Mouse (Mus musculus) midbrain, embryonic 16.5 days (tissue): ENCODE measurements around the gene Ubd. TPM values are rescaled to one million over a fixed set of nuclear protein-coding genes. Genes with fewer than 3 reads are reported as not detected.
A peak's percentile ranks its signal among the peaks of the same experiment; 100 is the strongest.
"Not testable (repeated sequence)": the region's sequence is repeated elsewhere in the genome, so short reads cannot be mapped to it uniquely, and the experiment has no call there.

Source experiments
- ATAC-seq: fragments of 200-750 bp; cut with Nextera tagmentation; 2 replicates; pipeline ENCODE4 v1.8.0; 2017; ENCODE audit warnings: moderate TSS enrichment
- H3K27ac ChIP-seq: fragments of 300-500 bp; sonication (generic); 2 replicates; pipeline ENCODE4 v1.5.1; 2014; ENCODE audit warnings: mild to moderate bottlenecking, low read length, mixed read lengths
- H3K27me3 ChIP-seq: fragments of 300-500 bp; sonication (generic); 2 replicates; pipeline ENCODE4 v1.6.1; 2014; ENCODE audit warnings: low read depth, low read length, mixed read lengths; ENCODE audit not compliant: control insufficient read depth, insufficient read depth
- H3K36me3 ChIP-seq: fragments of 300-500 bp; sonication (generic); 2 replicates; pipeline ENCODE4 v1.6.1; 2014; ENCODE audit warnings: mild to moderate bottlenecking, low read length, moderate library complexity, mixed read lengths; ENCODE audit not compliant: control insufficient read depth, insufficient read depth
- H3K4me1 ChIP-seq: fragments of 300-500 bp; sonication (generic); 2 replicates; pipeline ENCODE4 v1.6.1; 2014; ENCODE audit warnings: mild to moderate bottlenecking, low read length, mixed read lengths; ENCODE audit not compliant: control insufficient read depth, insufficient read depth
- H3K4me2 ChIP-seq: fragments of 300-500 bp; sonication (generic); 2 replicates; pipeline ENCODE4 v1.6.1; 2014; ENCODE audit warnings: mild to moderate bottlenecking, low read length, mixed read lengths
- H3K4me3 ChIP-seq: fragments of 300-500 bp; sonication (generic); 2 replicates; pipeline ENCODE4 v1.5.1; 2014; ENCODE audit warnings: low read depth, mild to moderate bottlenecking, low read length, moderate library complexity, mixed read lengths
- H3K9ac ChIP-seq: fragments of 300-500 bp; sonication (generic); 2 replicates; pipeline ENCODE4 v1.6.1; 2014; ENCODE audit warnings: low read depth, low read length, mixed read lengths
- H3K9me3 ChIP-seq: fragments of 300-500 bp; sonication (generic); replicated peaks from 2 replicates; pipeline ENCODE4 v1.6.1; 2014; ENCODE audit warnings: mild to moderate bottlenecking, low read length, mixed read lengths; ENCODE audit not compliant: control insufficient read depth, poor library complexity, severe bottlenecking
- WGBS: fragments of 180-500 bp; shearing (Covaris S2); extraction: QIAGEN DNeasy Blood & Tissue Kit; methylation state at CpG from one replicate; pipeline ENCODE4 v1.1.7; 2014; 5-methylcytosine and 5-hydroxymethylcytosine counted together
- polyA plus RNA-seq: library from polyadenylated mRNA; unstranded; fragments of >200 nt; fragmentation: Nextera tagmentation; extraction: Ambion mirVana; gene quantifications from 2 replicates; pipeline ENCODE4 v1.2.1, GENCODE M21; 2015

The Ubd gene
- polyA plus RNA-seq, 1 experiment from 2014 or later, result not detected

DNA sequence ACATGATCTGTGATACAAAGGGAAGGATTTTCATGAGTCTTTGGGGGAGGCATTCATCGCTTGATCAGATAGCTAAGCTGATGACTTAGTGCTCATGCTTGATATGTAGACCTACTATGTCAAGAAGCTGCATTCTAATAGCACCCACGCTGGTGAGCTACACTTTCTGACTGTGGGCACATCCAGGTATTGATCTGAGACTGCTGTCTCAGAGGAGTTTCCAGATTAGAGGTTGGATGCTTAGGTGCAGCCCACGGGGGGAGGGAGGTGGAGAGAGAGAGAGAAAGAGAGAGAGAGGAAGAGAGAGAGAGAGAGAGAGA lies 10.2 kb downstream of the Ubd start:
- Histone ChIP-seq H3K36me3 (no peaks in the 10 kb centered on the region), H3K4me3 (no peak overlapping the region), H3K4me1 (no peaks in the 10 kb centered on the region), H3K9me3 (no peaks in the 10 kb centered on the region), H3K9ac (no peak overlapping the region), H3K27ac (no peak overlapping the region), H3K27me3 (no peaks in the 10 kb centered on the region; the same call in 1 of the 2 replicates), H3K4me2 (no peak overlapping the region)
- peak; percentile 77; the same call in 1 of the 2 replicates for ATAC-seq
- 27% methylated on average over 3 of the region's 3 CpGs for WGBS

DNA sequence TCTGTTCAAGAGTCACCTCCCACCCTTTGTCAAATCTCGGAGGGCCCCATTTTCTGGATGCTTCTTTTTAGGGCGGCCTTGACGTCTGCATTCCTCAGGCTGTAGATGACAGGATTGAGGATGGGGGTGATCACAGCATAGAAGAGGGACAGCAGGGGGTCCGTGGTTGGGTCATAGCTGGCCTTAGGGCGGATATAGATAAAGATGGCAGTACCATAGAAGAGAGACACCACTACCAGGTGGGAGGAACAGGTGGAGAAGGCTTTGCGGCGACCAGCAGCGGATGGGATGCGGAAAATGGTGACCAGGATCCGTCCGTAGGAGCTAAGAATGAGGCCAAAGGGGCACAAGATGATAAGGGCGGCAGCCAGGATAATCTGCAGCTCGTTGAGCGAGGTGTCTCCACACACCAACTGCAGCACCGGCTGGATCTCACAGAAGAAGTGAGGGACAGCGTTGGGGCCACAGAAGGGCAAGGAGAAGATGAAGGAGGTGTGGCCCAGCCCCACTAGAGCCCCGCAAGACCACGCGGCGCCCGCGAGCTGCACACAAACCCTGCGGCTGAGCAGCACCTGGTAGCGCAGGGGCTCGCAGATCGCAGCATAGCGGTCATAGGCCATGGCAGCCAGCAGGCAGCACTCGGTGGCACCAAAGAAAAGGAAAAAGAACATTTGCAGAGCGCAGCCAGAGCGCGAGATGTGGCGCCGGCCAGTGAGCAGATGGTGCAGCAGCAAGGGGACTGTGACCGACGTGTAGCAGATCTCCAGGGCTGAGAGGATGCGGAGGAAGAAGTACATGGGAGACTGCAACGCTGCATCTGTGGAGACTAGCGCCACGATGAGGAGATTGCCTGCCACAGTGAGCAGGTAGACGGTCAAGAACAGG lies 17.4 kb downstream of the Ubd start:
- peak; percentile 88 for ATAC-seq
- Histone ChIP-seq H3K27me3 (no peaks in the 10 kb centered on the region; the same call in 1 of the 2 replicates), H3K4me2 (peak overlapping the region; percentile 63), H3K9ac (peak overlapping the region; percentile 67), H3K36me3 (no peaks in the 10 kb centered on the region), H3K4me3 (peak overlapping the region; percentile 44), H3K27ac (no peak overlapping the region), H3K9me3 (no peaks in the 10 kb centered on the region), H3K4me1 (no peaks in the 10 kb centered on the region)
- WGBS, result 16% methylated on average over 40 of the region's 40 CpGs

DNA sequence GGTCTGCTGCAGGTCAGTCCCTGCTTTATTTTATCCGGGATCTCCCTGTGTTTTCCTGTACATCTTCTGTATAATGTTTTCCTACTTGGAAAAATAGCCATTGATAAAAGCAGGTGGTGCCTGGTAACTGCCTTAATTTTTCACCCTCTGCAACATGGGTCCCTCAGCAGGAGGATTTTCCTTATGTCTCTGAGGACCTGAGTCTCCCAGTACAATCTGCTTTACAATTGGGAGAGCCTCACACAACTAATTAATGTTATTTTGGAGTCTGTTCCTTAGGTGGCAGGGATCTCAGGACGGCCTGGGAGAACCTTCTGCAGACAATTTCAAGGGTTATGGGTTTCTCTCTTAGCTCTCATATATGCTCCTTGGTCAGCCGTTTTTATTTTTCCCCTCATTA lies 19.3 kb downstream of the Ubd start, which contains the start of gene Olfr95:
TSS of gene Olfr95 (minus strand) at position 101 of the 400 bp plus-strand sequence.
- Histone ChIP-seq H3K36me3 (no peaks in the 10 kb centered on the region), H3K27ac (no peak within 1 kb of the TSS), H3K4me3 (no peak within 1 kb of the TSS), H3K9ac (no peak within 1 kb of the TSS), H3K4me1 (no peaks in the 10 kb centered on the region), H3K9me3 (0 out of 2 replicates have a peak, but pooled peaks cover 2% of the 10 kb centered on the region), H3K27me3 (no peaks in the 10 kb centered on the region), H3K4me2 (no peak within 1 kb of the TSS)
- 85% methylated on average over 3 of the region's 3 CpGs for WGBS
- ATAC-seq, result no peak

DNA sequence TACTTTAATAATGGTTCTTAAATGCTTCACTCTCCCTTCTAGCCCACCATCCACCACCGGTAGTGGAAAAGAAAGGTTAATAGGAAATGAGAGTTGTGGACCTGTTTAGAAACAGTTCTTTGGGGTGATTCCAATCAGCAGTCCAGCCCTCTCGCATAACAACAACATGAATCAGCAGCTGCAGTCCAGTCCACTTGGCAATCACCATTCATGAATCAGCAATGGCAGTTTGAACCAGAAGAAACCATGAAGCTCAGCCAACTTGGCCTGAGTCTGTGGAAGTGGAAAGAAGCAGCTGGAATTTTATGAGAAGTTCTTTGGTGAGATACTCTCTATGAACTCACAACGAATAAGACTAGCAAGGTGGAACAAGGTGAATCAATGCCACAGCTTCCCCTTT lies 24.8 kb downstream of the Ubd start:
- no peaks in the 10 kb centered on the region for H3K27me3 ChIP-seq
- 85% methylated on average over 3 of the region's 3 CpGs for WGBS
- no peaks in the 10 kb centered on the region for H3K4me1 ChIP-seq
- no peaks in the 10 kb centered on the region for H3K36me3 ChIP-seq
- no peak overlapping the region for H3K4me2 ChIP-seq
- H3K27ac ChIP-seq, result no peak overlapping the region
- H3K9ac ChIP-seq, result no peak overlapping the region
- H3K4me3 ChIP-seq, result no peak overlapping the region
- H3K9me3 ChIP-seq, result 0 out of 2 replicates have a peak, but pooled peaks cover 2% of the 10 kb centered on the region
- ATAC-seq, result no peak

DNA sequence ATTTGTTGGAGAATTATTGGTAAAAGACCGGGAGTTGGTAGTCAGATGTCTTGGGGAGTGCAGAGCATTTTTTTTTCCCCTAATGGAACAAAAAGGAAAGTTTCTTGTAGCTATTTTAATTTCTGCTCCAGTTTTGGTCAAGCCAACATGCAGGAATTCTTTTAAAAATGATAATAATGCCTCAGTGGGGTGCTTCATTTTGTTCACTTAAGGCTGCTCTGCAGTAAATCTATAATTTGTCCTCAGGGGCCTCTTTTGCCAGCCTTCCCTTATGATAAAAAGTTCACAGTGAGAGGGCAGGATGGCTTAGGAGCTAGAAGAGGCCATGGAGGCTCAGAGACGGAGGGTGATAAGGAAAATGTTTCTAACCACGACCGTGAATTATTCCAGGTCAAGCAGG lies 26.2 kb downstream of the Ubd start, which contains the start of gene Olfr96:
TSS of gene Olfr96 (plus strand) at position 301 of the 400 bp plus-strand sequence.
- Histone ChIP-seq H3K9ac (no peak within 1 kb of the TSS), H3K4me3 (no peak within 1 kb of the TSS), H3K36me3 (no peaks in the 10 kb centered on the region), H3K9me3 (0 out of 2 replicates have a peak, but pooled peaks cover 2% of the 10 kb centered on the region), H3K4me1 (no peaks in the 10 kb centered on the region), H3K27ac (no peak within 1 kb of the TSS), H3K27me3 (no peaks in the 10 kb centered on the region), H3K4me2 (no peak within 1 kb of the TSS)
- WGBS, result 53% methylated on average over 4 of the region's 4 CpGs
- ATAC-seq, result no peak

DNA sequence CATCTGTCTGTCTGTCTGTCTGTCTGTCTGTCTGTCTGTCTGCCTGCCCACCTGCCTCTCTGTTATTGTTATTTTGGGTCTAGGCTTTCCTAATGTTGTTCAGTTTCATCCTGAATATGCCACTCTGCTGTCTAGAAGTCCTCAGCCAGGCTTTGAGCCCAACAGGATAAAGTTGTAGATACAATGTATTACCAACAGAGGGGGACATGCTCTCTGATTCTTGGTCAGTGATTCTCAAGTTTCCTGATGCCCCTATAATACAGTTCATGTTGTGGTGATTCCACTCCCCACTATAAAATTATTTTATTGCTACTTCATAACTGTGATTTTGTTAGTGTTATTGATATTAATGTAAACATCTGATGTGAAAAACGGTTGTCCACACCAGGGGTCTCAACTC lies 28.2 kb downstream of the Ubd start:
- Histone ChIP-seq H3K4me2 (no peak overlapping the region), H3K4me1 (no peaks in the 10 kb centered on the region), H3K4me3 (no peak overlapping the region), H3K36me3 (no peaks in the 10 kb centered on the region), H3K27ac (no peak overlapping the region), H3K9ac (no peak overlapping the region), H3K27me3 (no peaks in the 10 kb centered on the region), H3K9me3 (0 out of 2 replicates have a peak, but pooled peaks cover 2% of the 10 kb centered on the region)
- WGBS, result 22% methylated on average over 1 of the region's 1 CpGs
- no peak for ATAC-seq

DNA sequence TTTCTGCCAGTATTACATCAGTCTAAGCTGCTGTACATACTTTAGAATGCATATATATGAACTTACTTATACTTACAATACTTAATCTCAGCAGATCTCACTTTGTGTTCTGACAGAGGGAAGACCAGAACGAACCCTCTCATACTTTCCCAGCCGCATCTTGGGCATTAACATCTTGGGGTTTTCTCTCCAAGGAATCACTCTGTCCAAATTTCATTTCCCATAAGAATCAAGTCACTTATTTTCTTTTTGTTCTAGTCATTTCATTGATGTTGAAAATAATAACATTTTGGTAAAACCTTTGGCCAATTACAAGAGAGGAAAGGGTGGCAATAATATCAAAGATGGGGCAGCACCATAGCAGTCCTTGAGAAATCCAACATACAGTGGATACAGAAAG lies 43.5 kb downstream of the Ubd start, which contains the start of gene Olfr97:
TSS of gene Olfr97 (minus strand) at position 101 of the 400 bp plus-strand sequence.
- not testable (repeated sequence) for ATAC-seq, H3K27me3 ChIP-seq, H3K9me3 ChIP-seq, H3K36me3 ChIP-seq, H3K9ac ChIP-seq, H3K4me1 ChIP-seq, H3K4me2 ChIP-seq, H3K4me3 ChIP-seq, H3K27ac ChIP-seq
- 87% methylated on average over 2 of the region's 2 CpGs for WGBS

DNA sequence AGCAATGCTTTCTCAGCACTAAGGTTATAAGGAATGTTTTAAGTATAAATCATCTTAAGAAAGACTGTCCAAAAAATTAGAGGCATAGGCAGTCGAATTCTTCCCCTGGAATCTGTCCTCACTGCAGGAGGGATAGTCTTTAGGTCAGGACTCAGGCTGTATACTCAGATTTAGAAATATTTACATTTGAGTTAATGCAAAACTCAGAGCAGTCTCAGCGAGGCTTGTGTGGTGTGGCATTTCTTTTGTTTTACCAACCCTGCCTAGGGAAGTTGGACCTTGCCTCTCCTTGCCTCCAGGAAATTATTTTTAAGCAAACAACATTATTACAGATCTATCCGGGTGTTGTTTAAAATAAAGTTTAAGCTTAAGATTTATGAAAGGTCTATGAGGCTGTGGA lies 48.5 kb downstream of the Ubd start:
- no peak for ATAC-seq
- no peaks in the 10 kb centered on the region for H3K27me3 ChIP-seq
- H3K9me3 ChIP-seq, result no peaks in the 10 kb centered on the region
- WGBS, result 54% methylated on average over 3 of the region's 3 CpGs
- no peaks in the 10 kb centered on the region for H3K36me3 ChIP-seq
- H3K9ac ChIP-seq, result no peak overlapping the region
- H3K4me3 ChIP-seq, result no peak overlapping the region
- H3K27ac ChIP-seq, result no peak overlapping the region
- no peaks in the 10 kb centered on the region for H3K4me1 ChIP-seq
- H3K4me2 ChIP-seq, result no peak overlapping the region
